Mouse (Mus musculus) CH12.LX (cell line): ENCODE results near the gene Gm3854. TPM values are rescaled to one million over a fixed set of nuclear protein-coding genes. Genes with fewer than 3 reads are reported as not detected.

Experiments
- DNase-seq: peaks from one replicate; pipeline ENCODE4 v3.0.0-alpha.2; 2013; ENCODE audit errors: extremely low read depth
- H3K27ac ChIP-seq: 2 replicates; pipeline ENCODE4 v1.5.1; 2012; ENCODE audit warnings: low read depth, mild to moderate bottlenecking, control low read depth, moderate library complexity; ENCODE audit not compliant: insufficient read depth
- H3K27me3 ChIP-seq: replicated peaks from 2 replicates; pipeline ENCODE3; 2012; ENCODE audit warnings: inconsistent platforms
- H3K36me3 ChIP-seq, 2 experiments: replicated peaks in 1 of 2; 2 replicates each; pipeline versions ENCODE3 to v1.6.1; 2012; ENCODE audit warnings: inconsistent platforms in 1 of 2, low read length in 1 of 2, mild to moderate bottlenecking in 1 of 2, mixed read lengths in 1 of 2, moderate library complexity in 1 of 2; ENCODE audit not compliant: control insufficient read depth in 1 of 2, insufficient read depth in 1 of 2
- H3K4me1 ChIP-seq, 2 experiments: 2 replicates each; pipeline ENCODE4 v1.6.1; 2012; ENCODE audit warnings: inconsistent platforms in 1 of 2, moderate library complexity in 1 of 2; ENCODE audit not compliant: insufficient read depth in 2 of 2, control insufficient read depth in 1 of 2
- H3K4me2 ChIP-seq: 2 replicates; pipeline ENCODE4 v1.6.1; 2012; ENCODE audit warnings: low read depth, mild to moderate bottlenecking, control low read depth; ENCODE audit not compliant: poor library complexity, insufficient read depth, severe bottlenecking
- H3K4me3 ChIP-seq, 3 experiments: fragments of 150-350 bp in 1 of 3; sonication (generic) in 1 of 3; replicated peaks in 1 of 3; 2 replicates each; pipeline versions ENCODE3 to v1.5.1; 2011 to 2012; ENCODE audit warnings: low read depth in 2 of 3, low read length in 2 of 3, mild to moderate bottlenecking in 2 of 3, moderate library complexity in 2 of 3, control low read depth in 1 of 3, improper control_type of control experiment in 1 of 3, inconsistent platforms in 1 of 3, mixed read lengths in 1 of 3; ENCODE audit not compliant: poor library complexity in 1 of 3
- H3K79me2 ChIP-seq: replicated peaks from 2 replicates; pipeline ENCODE4 v1.6.1; 2012; ENCODE audit warnings: mild to moderate bottlenecking, moderate library complexity; ENCODE audit not compliant: control insufficient read depth, poor library complexity, insufficient read depth, severe bottlenecking; ENCODE audit errors: extremely low read depth
- H3K9ac ChIP-seq: 2 replicates; pipeline ENCODE4 v1.6.1; 2012; ENCODE audit warnings: low read depth, mild to moderate bottlenecking, control low read depth, moderate library complexity; ENCODE audit not compliant: insufficient read depth
- H3K9me3 ChIP-seq: replicated peaks from 2 replicates; pipeline ENCODE3; 2012; ENCODE audit warnings: low read length, inconsistent platforms, mixed read lengths
- BHLHE40 ChIP-seq: IDR thresholded peaks from 2 replicates; pipeline ENCODE4 v1.6.1; 2011; ENCODE audit warnings: mild to moderate bottlenecking, low read depth, low read length, improper control_type of control experiment
- CHD1 ChIP-seq: IDR thresholded peaks from 2 replicates; pipeline ENCODE4 v1.6.1; 2012; ENCODE audit warnings: low read depth, low read length, improper control_type of control experiment, inconsistent platforms
- CHD2 ChIP-seq: IDR thresholded peaks from 2 replicates; pipeline ENCODE4 v1.6.1; 2011; ENCODE audit warnings: low read length, improper control_type of control experiment
- CTCF ChIP-seq, 2 experiments: IDR thresholded peaks in 1 of 2; conservative IDR thresholded peaks in 1 of 2; 2 replicates each; pipeline ENCODE4 v1.5.1; 2011 to 2012; ENCODE audit warnings: low read depth in 2 of 2, low read length in 2 of 2, improper control_type of control experiment in 1 of 2, inconsistent platforms in 1 of 2, mild to moderate bottlenecking in 1 of 2, moderate library complexity in 1 of 2
- E2F4 ChIP-seq: IDR thresholded peaks from 2 replicates; pipeline ENCODE4 v1.6.1; 2011; ENCODE audit warnings: low read depth, low read length, improper control_type of control experiment; ENCODE audit not compliant: insufficient replicate concordance
- ELF1 ChIP-seq: IDR thresholded peaks from 2 replicates; pipeline ENCODE4 v1.6.1; 2014; ENCODE audit warnings: low read depth, mild to moderate bottlenecking, inconsistent platforms, low read length, improper control_type of control experiment
- EP300 ChIP-seq: IDR thresholded peaks from 2 replicates; pipeline ENCODE4 v1.6.1; 2011; ENCODE audit warnings: low read length, improper control_type of control experiment
- ETS1 ChIP-seq: conservative IDR thresholded peaks from 2 replicates; pipeline ENCODE4 v1.6.1; 2012; ENCODE audit warnings: low read depth, mild to moderate bottlenecking, inconsistent platforms, low read length, improper control_type of control experiment, moderate library complexity
- GABPA ChIP-seq: IDR thresholded peaks from 2 replicates; pipeline ENCODE4 v1.6.1; 2012; ENCODE audit warnings: low read depth, low read length, improper control_type of control experiment, inconsistent platforms; ENCODE audit not compliant: insufficient replicate concordance
- HCFC1 ChIP-seq: IDR thresholded peaks from 2 replicates; pipeline ENCODE4 v1.6.1; 2012; ENCODE audit warnings: low read depth, mild to moderate bottlenecking, inconsistent platforms, low read length, improper control_type of control experiment
- IRF4 ChIP-seq: IDR thresholded peaks from 2 replicates; pipeline ENCODE4 v1.6.1; 2014; ENCODE audit warnings: low read depth, mild to moderate bottlenecking, inconsistent platforms, low read length, improper control_type of control experiment
- KAT2A ChIP-seq: IDR thresholded peaks from 2 replicates; pipeline ENCODE4 v1.6.1; 2012; ENCODE audit warnings: low read length, improper control_type of control experiment, inconsistent platforms; ENCODE audit not compliant: insufficient replicate concordance
- MAFK ChIP-seq: IDR thresholded peaks from 2 replicates; pipeline ENCODE4 v1.6.1; 2011; ENCODE audit warnings: low read length, improper control_type of control experiment; ENCODE audit not compliant: insufficient replicate concordance
- MAX ChIP-seq: IDR thresholded peaks from 2 replicates; pipeline ENCODE4 v1.6.1; 2011; ENCODE audit warnings: low read length, improper control_type of control experiment
- MYC ChIP-seq: IDR thresholded peaks from 2 replicates; pipeline ENCODE4 v1.6.1; 2011; ENCODE audit warnings: low read depth, mild to moderate bottlenecking, improper control_type of control experiment, low read length
- NELFE ChIP-seq: IDR thresholded peaks from 2 replicates; pipeline ENCODE4 v1.6.1; 2011; ENCODE audit warnings: low read depth, low read length, improper control_type of control experiment
- NRF1 ChIP-seq: IDR thresholded peaks from 2 replicates; pipeline ENCODE4 v1.6.1; 2014; ENCODE audit warnings: low read depth, mild to moderate bottlenecking, inconsistent platforms, low read length, improper control_type of control experiment, moderate library complexity
- PAX5 ChIP-seq: IDR thresholded peaks from 2 replicates; pipeline ENCODE4 v1.6.1; 2012; ENCODE audit warnings: low read length, inconsistent platforms, mixed read lengths
- POLR2A ChIP-seq: IDR thresholded peaks from 2 replicates; pipeline ENCODE4 v1.6.1; 2011; ENCODE audit warnings: low read depth, mild to moderate bottlenecking, improper control_type of control experiment, low read length
- POLR2AphosphoS2 ChIP-seq: IDR thresholded peaks from 2 replicates; pipeline ENCODE4 v1.6.1; 2011; ENCODE audit warnings: low read depth, low read length, improper control_type of control experiment
- RAD21 ChIP-seq: IDR thresholded peaks from 2 replicates; pipeline ENCODE4 v1.6.1; 2011; ENCODE audit warnings: low read depth, mild to moderate bottlenecking, low read length, improper control_type of control experiment, moderate library complexity
- RCOR1 ChIP-seq: conservative IDR thresholded peaks from 2 replicates; pipeline ENCODE4 v1.6.1; 2012; ENCODE audit warnings: low read depth, mild to moderate bottlenecking, inconsistent platforms, low read length, improper control_type of control experiment
- SIN3A ChIP-seq: IDR thresholded peaks from 2 replicates; pipeline ENCODE4 v1.6.1; 2012; ENCODE audit warnings: low read length, improper control_type of control experiment, inconsistent platforms
- TCF12 ChIP-seq: IDR thresholded peaks from 2 replicates; pipeline ENCODE4 v1.6.1; 2014; ENCODE audit warnings: low read depth, mild to moderate bottlenecking, inconsistent platforms, low read length, improper control_type of control experiment
- USF1 ChIP-seq: IDR thresholded peaks from 2 replicates; pipeline ENCODE4 v1.6.1; 2014; ENCODE audit warnings: low read depth, mild to moderate bottlenecking, inconsistent platforms, low read length, improper control_type of control experiment
- USF2 ChIP-seq: conservative IDR thresholded peaks from 2 replicates; pipeline ENCODE4 v1.6.1; 2011; ENCODE audit warnings: low read depth, low read length, improper control_type of control experiment
- ZKSCAN1 ChIP-seq: IDR thresholded peaks from 2 replicates; pipeline ENCODE4 v1.6.1; 2012; ENCODE audit warnings: low read depth, inconsistent platforms, low read length, improper control_type of control experiment, borderline replicate concordance
- ZMIZ1 ChIP-seq: IDR thresholded peaks from 2 replicates; pipeline ENCODE4 v1.6.1; 2012; ENCODE audit warnings: low read depth, mild to moderate bottlenecking, inconsistent platforms, low read length, improper control_type of control experiment
- ZNF384 ChIP-seq: IDR thresholded peaks from 2 replicates; pipeline ENCODE4 v1.6.1; 2012; ENCODE audit warnings: low read depth, low read length, improper control_type of control experiment, inconsistent platforms
- dilution Hi-C: fragments of 300-500 bp; cut with MboI; formaldehyde crosslinking; loops from 2 replicates; pipeline ENCODE4 v1.14.3; 2020; ENCODE audit warnings: low sequenced_read_pairs; ENCODE audit not compliant: extremely low pct_unique_long_range_greater_than_20kb, extremely low pct_ligation_motif_present
- in situ Hi-C: fragments of 300-500 bp; cut with MboI; formaldehyde crosslinking; loops from 3 replicates; pipeline ENCODE4 v1.14.3; 2019; ENCODE audit warnings: low sequenced_read_pairs, low pct_ligation_motif_present, low pct_unique_long_range_greater_than_20kb, mixed read lengths
- polyA plus RNA-seq: library from polyadenylated mRNA; unstranded; fragments of >175 nt; gene quantifications from 2 replicates; pipeline ENCODE4 v1.2.1, GENCODE M21; 2012; ENCODE audit warnings: low read depth; ENCODE audit not compliant: insufficient read length
- total RNA-seq, 2 experiments: library from RNA; depleted of rRNA; stranded (reverse); fragments of 300-350 nt in 1 of 2; fragments of >200 nt in 1 of 2; gene quantifications; 2 replicates each; pipeline ENCODE4 v1.2.3; 2012 to 2014

The Gm3854 gene
- total and polyA plus RNA-seq, 3 experiments: not detected

DNA sequence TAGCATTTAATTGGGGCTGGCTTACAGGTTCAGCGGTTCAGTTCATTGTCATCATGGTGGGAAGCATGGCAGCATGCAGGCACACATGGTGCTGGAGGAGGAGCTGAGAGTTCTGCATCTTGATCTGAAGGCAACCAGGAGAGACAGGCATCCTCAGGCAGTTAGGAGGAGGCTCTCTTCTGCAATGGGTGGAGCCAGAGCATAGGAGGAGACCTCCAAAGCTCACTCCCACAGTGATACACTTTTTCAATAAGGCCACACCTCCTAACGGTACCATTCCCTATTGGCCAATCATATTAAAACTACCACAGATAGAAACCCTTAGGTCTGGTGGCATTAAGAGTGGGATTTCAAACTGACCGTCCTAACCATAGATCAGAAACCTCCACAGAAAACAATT, 25.9 kb downstream of the Gm3854 start:
- Histone ChIP-seq H3K79me2 (no peaks in the 10 kb centered on the region), H3K4me3 (no peak overlapping the region), H3K27ac (no peak overlapping the region)
- TF ChIP-seq USF1 (no peak), EP300 (no peak), CHD1 (no peak), MAX (no peak), USF2 (no peak), ETS1 (no peak), RCOR1 (no peak), RAD21 (no peak), CTCF (conservative IDR thresholded peaks at IDR 0.05 in 1 of 2, IDR thresholded peaks at IDR 0.05 in 1 of 2; ENCODE audit: low read depth in 2 of 2, low read length in 2 of 2) (no peak), ZKSCAN1 (no peak), POLR2AphosphoS2 (no peak), ZNF384 (no peak), MAFK (no peak), KAT2A (no peak), NRF1 (no peak), BHLHE40 (no peak)
- TF ChIP-seq, all 38 proteins: peak for 0
- H3K9ac ChIP-seq: no peak overlapping the region
- no peaks in the 10 kb centered on the region for H3K4me1 ChIP-seq
- dilution Hi-C loops: no loop called here
- H3K4me2 ChIP-seq: no peak overlapping the region
- H3K36me3 ChIP-seq: no peaks in the 10 kb centered on the region
- H3K27me3 ChIP-seq: peaks cover 26% of the 10 kb centered on the region
- no peaks in the 10 kb centered on the region for H3K9me3 ChIP-seq
- DNase-seq: no peak
- in situ Hi-C loops: loop anchor here (25.0 kb wide), 2 partner anchors 293 to 543 kb away; no protein-coding TSS in a partner anchor

DNA sequence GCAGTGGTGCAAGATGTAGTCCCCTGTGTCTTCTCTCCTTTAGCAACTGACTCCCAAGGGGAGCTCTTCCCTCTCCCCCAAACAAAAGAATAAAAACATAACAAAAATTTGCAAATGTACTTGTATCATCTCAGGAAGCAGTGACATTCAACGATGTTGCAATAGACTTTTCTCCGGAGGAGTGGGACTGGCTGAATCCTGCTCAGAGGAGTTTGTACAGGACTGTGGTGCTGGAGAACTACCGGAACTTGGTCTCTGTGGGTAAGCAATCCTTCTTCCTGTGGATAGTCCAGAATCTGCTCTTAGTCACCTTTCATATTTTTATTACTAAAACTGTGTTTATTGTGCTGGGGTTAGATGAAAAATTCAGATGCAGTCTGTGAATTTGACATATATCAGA, 29.4 kb downstream of the Gm3854 start:
- no peak for DNase-seq
- peaks cover 42% of the 10 kb centered on the region for H3K27me3 ChIP-seq
- H3K36me3 ChIP-seq: no peaks in the 10 kb centered on the region
- dilution Hi-C loops: no loop called here
- TF ChIP-seq CHD1 (no peak), MYC (no peak), BHLHE40 (no peak), ZMIZ1 (no peak), HCFC1 (no peak), SIN3A (no peak), ZNF384 (no peak), IRF4 (no peak), PAX5 (no peak), USF2 (no peak), E2F4 (no peak), NELFE (no peak), EP300 (no peak), ELF1 (no peak), ETS1 (no peak), CHD2 (no peak), GABPA (no peak), TCF12 (no peak), POLR2A (no peak)
- H3K27ac ChIP-seq: no peak overlapping the region
- H3K4me3 ChIP-seq: no peak overlapping the region
- H3K9me3 ChIP-seq: no peaks in the 10 kb centered on the region
- H3K4me2 ChIP-seq: no peak overlapping the region
- in situ Hi-C loops: loop anchor here (25.0 kb wide), 2 partner anchors 289 to 539 kb away; no protein-coding TSS in a partner anchor
- no peak overlapping the region for H3K9ac ChIP-seq
- no peaks in the 10 kb centered on the region for H3K4me1 ChIP-seq
- H3K79me2 ChIP-seq: no peaks in the 10 kb centered on the region
